Comparison of ENCODE assay signal across 13 mouse cellular contexts in genomic region chr14:102748687-102749086, GRCm38 (mm10).
A peak's percentile ranks its signal among the peaks of the same experiment; 100 is the strongest.
DNase-seq lines count a peak whose midpoint lies in the region; ATAC-seq and TF ChIP-seq lines count a peak whose summit lies in the region.
"Had no signal": no experiment of that assay in that cellular context is flagged by ENCODE, and none has a peak within 500 bp of the region (broad histone marks: within the 10 kb centered on the region; RNA-seq: fewer than 3 reads in every experiment).

No protein-coding gene starts in this region.

- DNase-seq in heart, postnatal 14 days, result peak; percentile 33 to 48
- no peak for DNase-seq in heart, adult 11 months
- DNase-seq in midbrain, postnatal 0 days (ENCODE audit: low spot score), result peak; percentile 27
- peak; percentile 15 for DNase-seq in skeletal muscle tissue, adult 2 months (ENCODE audit: low read depth, low spot score)
- DNase-seq: cerebellum, adult 11-12 months; right cerebral cortex, postnatal 4 days had no signal

- no peaks in the 10 kb centered on the region for H3K27me3 ChIP-seq in midbrain, postnatal 0 days (ENCODE audit: insufficient read depth, low read length)
- H3K27me3 ChIP-seq in midbrain, embryonic 16.5 days (ENCODE audit: control insufficient read depth, insufficient read depth, low read depth, low read length), result no peaks in the 10 kb centered on the region
- no peaks in the 10 kb centered on the region for H3K27me3 ChIP-seq in liver, embryonic 16.5 days (ENCODE audit: control insufficient read depth, insufficient read depth, low read depth, low read length)
- no peaks in the 10 kb centered on the region for H3K27me3 ChIP-seq in intestine, embryonic 15.5 days (replicated peaks)
- H3K27me3 ChIP-seq: embryonic facial prominence, embryonic 15.5 days; neural tube, embryonic 13.5 days had no signal

- H3K4me1 ChIP-seq in midbrain, postnatal 0 days (ENCODE audit: insufficient read depth, low read length), result no peaks in the 10 kb centered on the region
- no peaks in the 10 kb centered on the region for H3K4me1 ChIP-seq in midbrain, embryonic 16.5 days (ENCODE audit: control insufficient read depth, insufficient read depth, low read length)
- H3K4me1 ChIP-seq in liver, embryonic 16.5 days (ENCODE audit: control insufficient read depth, low read depth, low read length), result no peaks in the 10 kb centered on the region
- H3K4me1 ChIP-seq in intestine, embryonic 15.5 days (replicated peaks), result no peaks in the 10 kb centered on the region
- H3K4me1 ChIP-seq: embryonic facial prominence, embryonic 15.5 days; midbrain, embryonic 10.5 days; neural tube, embryonic 13.5 days had no signal

- H3K4me3 ChIP-seq in midbrain, postnatal 0 days (ENCODE audit: low read depth, low read length), result no peak overlapping the region
- no peak overlapping the region for H3K4me3 ChIP-seq in midbrain, embryonic 16.5 days (ENCODE audit: low read depth, low read length)
- no peak overlapping the region for H3K4me3 ChIP-seq in liver, embryonic 16.5 days (ENCODE audit: low read depth, low read length)
- no peak overlapping the region for H3K4me3 ChIP-seq in intestine, embryonic 15.5 days (replicated peaks)
- H3K4me3 ChIP-seq: embryonic facial prominence, embryonic 15.5 days; midbrain, embryonic 10.5 days; neural tube, embryonic 13.5 days had no signal

- ATAC-seq in midbrain, postnatal 0 days (ENCODE audit: low FRiP score), result no peak
- no peak for ATAC-seq in midbrain, embryonic 16.5 days
- peak; percentile 7; the same call in 1 of the 2 replicates for ATAC-seq in liver, embryonic 16.5 days (ENCODE audit: low read depth)
- ATAC-seq in intestine, embryonic 15.5 days, result no peak
- ATAC-seq: activated CD4-positive, CD25-positive, alpha-beta regulatory T cell, adult 4 months had no signal

- no peak overlapping the region for H3K27ac ChIP-seq in midbrain, postnatal 0 days (ENCODE audit: low read depth, low read length)
- H3K27ac ChIP-seq in midbrain, embryonic 16.5 days (ENCODE audit: low read length), result no peak overlapping the region
- H3K27ac ChIP-seq in liver, embryonic 16.5 days (ENCODE audit: low read length), result no peak overlapping the region
- H3K27ac ChIP-seq in intestine, embryonic 15.5 days, result no peak overlapping the region
- H3K27ac ChIP-seq: embryonic facial prominence, embryonic 15.5 days; midbrain, embryonic 10.5 days; neural tube, embryonic 13.5 days had no signal

- no peak overlapping the region for H3K4me2 ChIP-seq in midbrain, postnatal 0 days (ENCODE audit: low read depth, low read length, poor library complexity, severe bottlenecking)
- H3K4me2 ChIP-seq in midbrain, embryonic 16.5 days (ENCODE audit: low read length), result no peak overlapping the region
- no peak overlapping the region for H3K4me2 ChIP-seq in liver, embryonic 16.5 days (ENCODE audit: low read depth, low read length)
- no peak overlapping the region for H3K4me2 ChIP-seq in intestine, embryonic 15.5 days (replicated peaks)
- H3K4me2 ChIP-seq: embryonic facial prominence, embryonic 15.5 days; neural tube, embryonic 13.5 days had no signal

- no peak overlapping the region for H3K9ac ChIP-seq in midbrain, postnatal 0 days (replicated peaks; ENCODE audit: low read length, poor library complexity, severe bottlenecking)
- H3K9ac ChIP-seq in midbrain, embryonic 16.5 days (ENCODE audit: low read depth, low read length), result no peak overlapping the region
- no peak overlapping the region for H3K9ac ChIP-seq in liver, embryonic 16.5 days (ENCODE audit: low read depth, low read length)
- H3K9ac ChIP-seq in intestine, embryonic 15.5 days, result no peak overlapping the region
- H3K9ac ChIP-seq: embryonic facial prominence, embryonic 15.5 days; neural tube, embryonic 13.5 days had no signal

- no peaks in the 10 kb centered on the region for H3K36me3 ChIP-seq in midbrain, postnatal 0 days (ENCODE audit: insufficient read depth, low read length)
- no peaks in the 10 kb centered on the region for H3K36me3 ChIP-seq in midbrain, embryonic 16.5 days (ENCODE audit: control insufficient read depth, insufficient read depth, low read length)
- H3K36me3 ChIP-seq in liver, embryonic 16.5 days (ENCODE audit: control insufficient read depth, insufficient read depth), result no peaks in the 10 kb centered on the region
- H3K36me3 ChIP-seq in intestine, embryonic 15.5 days, result no peaks in the 10 kb centered on the region
- H3K36me3 ChIP-seq: embryonic facial prominence, embryonic 15.5 days; midbrain, embryonic 10.5 days; neural tube, embryonic 13.5 days had no signal

- H3K9me3 ChIP-seq in midbrain, postnatal 0 days (ENCODE audit: low read length), result no peaks in the 10 kb centered on the region
- H3K9me3 ChIP-seq in midbrain, embryonic 16.5 days (replicated peaks; ENCODE audit: control insufficient read depth, low read length, poor library complexity, severe bottlenecking), result no peaks in the 10 kb centered on the region
- no peaks in the 10 kb centered on the region for H3K9me3 ChIP-seq in liver, embryonic 16.5 days (replicated peaks; ENCODE audit: control insufficient read depth, low read length)
- H3K9me3 ChIP-seq in intestine, embryonic 15.5 days, result no peaks in the 10 kb centered on the region
- H3K9me3 ChIP-seq: embryonic facial prominence, embryonic 15.5 days; midbrain, embryonic 10.5 days; neural tube, embryonic 13.5 days had no signal

- 88% methylated on average over 1 of the region's 1 CpGs for WGBS in midbrain, postnatal 0 days
- WGBS in midbrain, embryonic 16.5 days, result 80% methylated on average over 1 of the region's 1 CpGs
- WGBS in liver, embryonic 16.5 days (ENCODE audit: insufficient replicate concordance), result 6% methylated on average over 1 of the region's 1 CpGs
- 39% methylated on average over 1 of the region's 1 CpGs for WGBS in intestine, embryonic 15.5 days

- TF ChIP-seq CTCF in midbrain, postnatal 0 days (IDR thresholded peaks at IDR 0.05), result no peak

- intact Hi-C loops in heart, postnatal 14 days (cut with DNase I), result no loop called here
